Mouse (Mus musculus) layer of hippocampus, postnatal 10 days (tissue): ENCODE results near the gene Wipf2. TPM values are rescaled to one million over a fixed set of nuclear protein-coding genes. Genes with fewer than 3 reads are reported as not detected.
A peak's percentile ranks its signal among the peaks of the same experiment; 100 is the strongest.
"Not testable (repeated sequence)": the region's sequence is repeated elsewhere in the genome, so short reads cannot be mapped to it uniquely, and the experiment has no call there.

ENCODE experiments used
- DNase-seq, 2 experiments: peaks; one replicate each; pipeline ENCODE4 v3.0.0; 2021; ENCODE audit warnings: low spot score in 2 of 2
- long read RNA-seq: library from polyadenylated mRNA; stranded (forward); transcript quantifications from one replicate; pipeline ENCODE4 v2.0.0, GENCODE M21; 2023
- total RNA-seq, 2 experiments: library from RNA; stranded (reverse); gene quantifications; 2 replicates each; pipeline ENCODE4 v1.2.3; 2021

The Wipf2 gene
- 10 to 100 TPM; 29.7 to 30.9 TPM for total RNA-seq
- long read RNA-seq, full-length matches to known transcripts, result 1 of 9 reads
- long read RNA-seq, partial matches to known transcripts, result 0 of 9 reads
- long read RNA-seq, other reads (novel, unspliced or antisense), result 8 of 9 reads

- DNase-seq, result peak; percentile 96 to 97
Observed at GRCm38 (mm10) chr11:98863028-98863750, at the start of gene Wipf2. TSS of gene Wipf2 (plus strand) at chr11:98863638.

GRCm38 (mm10) chr11:98816706-98817239 lies 46.7 kb upstream of the Wipf2 start:
- no peak for DNase-seq

GRCm38 (mm10) chr11:98820968-98821367 lies 42.5 kb upstream of the Wipf2 start:
- DNase-seq, result no peak

GRCm38 (mm10) chr11:98826071-98826470 lies 37.4 kb upstream of the Wipf2 start:
- DNase-seq, result not testable (repeated sequence)

- no peak for DNase-seq
Observed at GRCm38 (mm10) chr11:98827877-98828276, 35.6 kb upstream of the Wipf2 start.

GRCm38 (mm10) chr11:98829091-98829775 lies 34.2 kb upstream of the Wipf2 start:
- DNase-seq, result peak in 1 of 2 experiments; percentile 53

- DNase-seq, result no peak
Observed at GRCm38 (mm10) chr11:98829875-98830274, 33.6 kb upstream of the Wipf2 start.

- DNase-seq, result peak in 1 of 2 experiments; percentile 37
Observed at GRCm38 (mm10) chr11:98835296-98835695, 28.1 kb upstream of the Wipf2 start.

- peak; percentile 38 to 53 for DNase-seq
Observed at GRCm38 (mm10) chr11:98835725-98836124, 27.7 kb upstream of the Wipf2 start.

GRCm38 (mm10) chr11:98836128-98836527 lies 27.3 kb upstream of the Wipf2 start:
- DNase-seq, result no peak

- peak; percentile 77 to 87 for DNase-seq
Observed at GRCm38 (mm10) chr11:98836651-98837141, 26.7 kb upstream of the Wipf2 start, which contains the start of gene Rapgefl1. TSS of gene Rapgefl1 (plus strand) at chr11:98836785.

- peak; percentile 52 to 67 for DNase-seq
Observed at GRCm38 (mm10) chr11:98837231-98837704, 26.2 kb upstream of the Wipf2 start.

- DNase-seq, result no peak
Observed at GRCm38 (mm10) chr11:98837917-98838316, 25.5 kb upstream of the Wipf2 start.

- DNase-seq, result peak; percentile 56 to 73
Observed at GRCm38 (mm10) chr11:98838512-98838911, 24.9 kb upstream of the Wipf2 start.

- no peak for DNase-seq
Observed at GRCm38 (mm10) chr11:98839402-98839801, 24.0 kb upstream of the Wipf2 start.

GRCm38 (mm10) chr11:98839897-98840296 lies 23.5 kb upstream of the Wipf2 start:
- DNase-seq, result no peak

- DNase-seq, result peak in 1 of 2 experiments; percentile 33
Observed at GRCm38 (mm10) chr11:98846016-98846415, 17.4 kb upstream of the Wipf2 start.

- no peak for DNase-seq
Observed at GRCm38 (mm10) chr11:98846865-98847604, 16.4 kb upstream of the Wipf2 start.

- DNase-seq, result no peak
Observed at GRCm38 (mm10) chr11:98849196-98849894, 14.1 kb upstream of the Wipf2 start.
